Comparison of ENCODE assay signal across 25 mouse cellular contexts in the genomic region with DNA sequence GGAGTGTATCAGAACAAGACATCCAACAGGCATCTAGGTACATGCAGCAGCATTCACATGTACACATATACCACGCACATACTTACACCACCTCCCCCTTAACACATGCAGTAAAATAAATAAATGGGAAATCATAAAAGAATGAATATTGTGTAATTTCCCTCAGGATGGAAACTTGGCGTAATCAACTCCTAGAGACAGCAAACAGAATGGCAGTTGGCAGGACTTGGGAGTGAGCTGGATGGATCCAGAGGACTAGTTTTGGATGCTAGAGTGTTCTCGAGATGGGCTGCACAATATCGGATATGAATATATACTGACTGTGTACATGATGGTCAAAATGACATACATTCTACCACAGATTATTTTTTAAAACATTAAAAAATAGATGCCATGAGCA.
DNase-seq lines count a peak whose midpoint lies in the region; ATAC-seq and TF ChIP-seq lines count a peak whose summit lies in the region.
"Had no signal": no experiment of that assay in that cellular context is flagged by ENCODE, and none has a peak within 500 bp of the region (broad histone marks: within the 10 kb centered on the region; RNA-seq: fewer than 3 reads in every experiment).

No protein-coding gene starts in this region.

- H3K4me3 ChIP-seq in stomach, embryonic 15.5 days (replicated peaks): no peak overlapping the region
- H3K4me3 ChIP-seq in stomach, postnatal 0 days (ENCODE audit: low read depth, low read length): no peak overlapping the region
- no peak overlapping the region for H3K4me3 ChIP-seq in forebrain, embryonic 15.5 days
- H3K4me3 ChIP-seq: embryonic facial prominence, embryonic 12.5 days; erythroblast, embryonic 14.5 days; forebrain, embryonic 12.5 days; heart, embryonic 13.5 days; hindbrain, embryonic 13.5 days; left cerebral cortex, adult 2 months; limb, embryonic 15.5 days; midbrain, embryonic 10.5 days had no signal

- H3K27me3 ChIP-seq in stomach, embryonic 15.5 days (replicated peaks): no peaks in the 10 kb centered on the region
- H3K27me3 ChIP-seq in stomach, postnatal 0 days (ENCODE audit: control insufficient read depth, insufficient read depth, low read length): no peaks in the 10 kb centered on the region
- no peaks in the 10 kb centered on the region for H3K27me3 ChIP-seq in forebrain, embryonic 15.5 days
- H3K27me3 ChIP-seq: embryonic facial prominence, embryonic 12.5 days; forebrain, embryonic 12.5 days; heart, embryonic 13.5 days; hindbrain, embryonic 13.5 days; limb, embryonic 15.5 days had no signal

- peak; percentile 95 for DNase-seq in heart, adult 11 months
- DNase-seq in heart, postnatal 25 days (ENCODE audit: low spot score): no peak
- no peak for DNase-seq in stomach, postnatal 0 days (ENCODE audit: low spot score)
- DNase-seq in skeletal muscle tissue, adult 2 months (ENCODE audit: low read depth, low spot score): peak; percentile 69
- no peak for DNase-seq in right cerebral cortex, postnatal 4 days
- DNase-seq: adrenal gland, postnatal 10 days; cerebellum, adult 18-20 months; cerebellum, postnatal 14 days; kidney, adult 11 months; layer of hippocampus, adult 9-11 months; left cerebral cortex, postnatal 4 days had no signal

- H3K36me3 ChIP-seq in stomach, embryonic 15.5 days: no peaks in the 10 kb centered on the region
- no peaks in the 10 kb centered on the region for H3K36me3 ChIP-seq in stomach, postnatal 0 days (ENCODE audit: control insufficient read depth, insufficient read depth, low read length)
- H3K36me3 ChIP-seq in forebrain, embryonic 15.5 days: no peaks in the 10 kb centered on the region
- H3K36me3 ChIP-seq: embryonic facial prominence, embryonic 12.5 days; forebrain, embryonic 12.5 days; heart, embryonic 13.5 days; hindbrain, embryonic 13.5 days; limb, embryonic 15.5 days; midbrain, embryonic 10.5 days had no signal

- intact Hi-C loops in heart, postnatal 25 days (cut with DNase I): loop anchor here (5.0 kb wide), 1 partner anchor 42 kb away; no protein-coding TSS in a partner anchor

- peak overlapping the region; percentile 51; the same call in 1 of the 2 replicates for H3K27ac ChIP-seq in stomach, embryonic 15.5 days
- no peak overlapping the region for H3K27ac ChIP-seq in stomach, postnatal 0 days (replicated peaks)
- H3K27ac ChIP-seq in forebrain, embryonic 15.5 days (replicated peaks): no peak overlapping the region
- H3K27ac ChIP-seq: embryonic facial prominence, embryonic 12.5 days; forebrain, embryonic 12.5 days; heart, embryonic 13.5 days; hindbrain, embryonic 13.5 days; left cerebral cortex, adult 2 months; limb, embryonic 15.5 days; liver, embryonic 14.5 days; macrophage; midbrain, embryonic 10.5 days had no signal

- WGBS in stomach, embryonic 15.5 days: 83% methylated on average over 4 of the region's 4 CpGs
- 67% methylated on average over 4 of the region's 4 CpGs for WGBS in stomach, postnatal 0 days
- WGBS in forebrain, embryonic 15.5 days: 88% methylated on average over 4 of the region's 4 CpGs

- no peak for TF ChIP-seq EP300 in stomach, postnatal 0 days (optimal IDR thresholded peaks at IDR 0.05)

- no peaks in the 10 kb centered on the region for H3K9me3 ChIP-seq in stomach, embryonic 15.5 days
- no peaks in the 10 kb centered on the region for H3K9me3 ChIP-seq in stomach, postnatal 0 days (ENCODE audit: control insufficient read depth, low read length)
- H3K9me3 ChIP-seq in forebrain, embryonic 15.5 days: no peaks in the 10 kb centered on the region
- H3K9me3 ChIP-seq: embryonic facial prominence, embryonic 12.5 days; forebrain, embryonic 12.5 days; heart, embryonic 13.5 days; hindbrain, embryonic 13.5 days; limb, embryonic 15.5 days; midbrain, embryonic 10.5 days had no signal

- H3K9ac ChIP-seq in stomach, embryonic 15.5 days: no peak overlapping the region
- no peak overlapping the region for H3K9ac ChIP-seq in stomach, postnatal 0 days (ENCODE audit: low read length)
- no peak overlapping the region for H3K9ac ChIP-seq in forebrain, embryonic 15.5 days (replicated peaks)
- H3K9ac ChIP-seq: embryonic facial prominence, embryonic 12.5 days; forebrain, embryonic 12.5 days; heart, embryonic 13.5 days; hindbrain, embryonic 13.5 days; limb, embryonic 15.5 days; liver, embryonic 14.5 days had no signal

- peaks cover 9% of the 10 kb centered on the region; the same call in 1 of the 2 replicates for H3K4me1 ChIP-seq in stomach, embryonic 15.5 days
- H3K4me1 ChIP-seq in stomach, postnatal 0 days (replicated peaks; ENCODE audit: control insufficient read depth, insufficient read depth): no peaks in the 10 kb centered on the region
- H3K4me1 ChIP-seq in forebrain, embryonic 15.5 days: no peaks in the 10 kb centered on the region
- H3K4me1 ChIP-seq: embryonic facial prominence, embryonic 12.5 days; forebrain, embryonic 12.5 days; hindbrain, embryonic 13.5 days; limb, embryonic 15.5 days; midbrain, embryonic 10.5 days had no signal

- H3K4me2 ChIP-seq in stomach, embryonic 15.5 days: no peak overlapping the region
- no peak overlapping the region for H3K4me2 ChIP-seq in stomach, postnatal 0 days (replicated peaks; ENCODE audit: low read depth)
- H3K4me2 ChIP-seq in forebrain, embryonic 15.5 days (replicated peaks): no peak overlapping the region
- H3K4me2 ChIP-seq: embryonic facial prominence, embryonic 12.5 days; forebrain, embryonic 12.5 days; heart, embryonic 13.5 days; hindbrain, embryonic 13.5 days; limb, embryonic 15.5 days had no signal

- TF ChIP-seq CTCF in stomach, postnatal 0 days (IDR thresholded peaks at IDR 0.05; ENCODE audit: low read depth): no peak

- no peak for ATAC-seq in stomach, embryonic 15.5 days (ENCODE audit: insufficient read depth, low FRiP score, low read depth)
- ATAC-seq in stomach, postnatal 0 days (ENCODE audit: low FRiP score, low TSS enrichment): no peak
- ATAC-seq in granulocyte monocyte progenitor cell, adult 5-6 weeks (replicated peaks; ENCODE audit: poor library complexity, severe bottlenecking): peak; percentile 30
- ATAC-seq in forebrain, embryonic 15.5 days (replicated peaks): no peak
- ATAC-seq: activated CD4-positive, CD25-positive, alpha-beta regulatory T cell, adult 4 months had no signal

Comparison
In these comparisons a context has a peak if more than half of its experiments do, and no peak if none do; other contexts are left out.
1. DNase-seq: peak in heart, adult 11 months (single experiment) and skeletal muscle tissue, adult 2 months (single experiment); none in heart, postnatal 25 days (single experiment), stomach, postnatal 0 days (single experiment) and right cerebral cortex, postnatal 4 days (single experiment).